Mouse (Mus musculus) lung, embryonic 15.5 days (tissue): ENCODE data around the gene Acsm4. TPM values are rescaled to one million over a fixed set of nuclear protein-coding genes. Genes with fewer than 3 reads are reported as not detected.
"Not testable (repeated sequence)": the region's sequence is repeated elsewhere in the genome, so short reads cannot be mapped to it uniquely, and the experiment has no call there.

Source experiments
- ATAC-seq: fragments of 200-750 bp; cut with Nextera tagmentation; 2 replicates; pipeline ENCODE4 v1.8.0; 2017; ENCODE audit warnings: moderate number of reproducible peaks, borderline replicate concordance; ENCODE audit not compliant: low FRiP score, low TSS enrichment; ENCODE audit errors: extremely low read depth
- H3K27ac ChIP-seq: fragments of 300-500 bp; sonication (generic); 2 replicates; pipeline ENCODE4 v1.5.1; 2015; ENCODE audit warnings: moderate library complexity, mild to moderate bottlenecking, inconsistent platforms
- H3K27me3 ChIP-seq: fragments of 300-500 bp; sonication (generic); 2 replicates; pipeline ENCODE4 v1.6.1; 2015; ENCODE audit warnings: inconsistent platforms
- H3K36me3 ChIP-seq: fragments of 300-500 bp; sonication (generic); 2 replicates; pipeline ENCODE4 v1.6.1; 2015; ENCODE audit warnings: inconsistent platforms
- H3K4me1 ChIP-seq: fragments of 300-500 bp; sonication (generic); 2 replicates; pipeline ENCODE4 v1.6.1; 2015; ENCODE audit warnings: inconsistent platforms
- H3K4me2 ChIP-seq: fragments of 300-500 bp; sonication (generic); 2 replicates; pipeline ENCODE4 v1.6.1; 2015; ENCODE audit warnings: inconsistent platforms, mild to moderate bottlenecking, moderate library complexity
- H3K4me3 ChIP-seq: fragments of 300-500 bp; sonication (generic); 2 replicates; pipeline ENCODE4 v1.5.1; 2015; ENCODE audit warnings: mild to moderate bottlenecking, inconsistent platforms
- H3K9ac ChIP-seq: fragments of 300-500 bp; sonication (generic); 2 replicates; pipeline ENCODE4 v1.6.1; 2015; ENCODE audit warnings: inconsistent platforms
- H3K9me3 ChIP-seq: fragments of 300-500 bp; sonication (generic); 2 replicates; pipeline ENCODE4 v1.6.1; 2016; ENCODE audit warnings: inconsistent platforms
- WGBS: fragments of 180-500 bp; shearing (Covaris S2); methylation state at CpG from one replicate; pipeline ENCODE4 v1.1.7; 2015; 5-methylcytosine and 5-hydroxymethylcytosine counted together
- polyA plus RNA-seq: library from polyadenylated mRNA; unstranded; fragments of >200 nt; fragmentation: Nextera tagmentation; extraction: Ambion mirVana; gene quantifications from 2 replicates; pipeline ENCODE4 v1.2.1, GENCODE M21; 2015

Acsm4 gene
- polyA plus RNA-seq, 1 experiment from 2014 or later, result 0.09 TPM

DNA sequence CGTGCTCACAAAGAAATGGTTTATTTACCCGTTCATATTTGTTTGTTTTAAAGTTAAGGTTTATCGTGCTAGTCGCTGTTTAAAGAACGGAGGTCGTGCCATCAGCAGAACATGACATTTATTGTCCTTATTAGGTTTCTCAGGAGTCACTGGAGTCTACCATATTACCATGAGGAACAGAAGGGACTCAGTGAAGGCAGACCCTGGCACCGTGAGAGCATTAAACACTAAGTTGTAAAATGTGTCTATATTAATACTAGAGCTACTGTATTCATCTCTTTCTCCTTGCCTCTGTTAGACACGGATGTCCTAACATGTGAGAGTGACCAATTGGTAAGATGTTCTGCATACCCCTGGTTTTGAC, 31.1 kb downstream of the Acsm4 start:
- H3K9me3 ChIP-seq, result no peaks in the 10 kb centered on the region
- peak overlapping the region; percentile 33; the same call in 1 of the 2 replicates for H3K9ac ChIP-seq
- no peaks in the 10 kb centered on the region for H3K27me3 ChIP-seq
- no peak overlapping the region for H3K27ac ChIP-seq
- peak; percentile 21; the same call in 1 of the 2 replicates for ATAC-seq
- peaks cover 5% of the 10 kb centered on the region for H3K4me1 ChIP-seq
- H3K36me3 ChIP-seq, result peaks cover 27% of the 10 kb centered on the region
- peak overlapping the region; percentile 98 for H3K4me3 ChIP-seq
- H3K4me2 ChIP-seq, result peak overlapping the region; percentile 77
- 11% methylated on average over 8 of the region's 8 CpGs for WGBS

DNA sequence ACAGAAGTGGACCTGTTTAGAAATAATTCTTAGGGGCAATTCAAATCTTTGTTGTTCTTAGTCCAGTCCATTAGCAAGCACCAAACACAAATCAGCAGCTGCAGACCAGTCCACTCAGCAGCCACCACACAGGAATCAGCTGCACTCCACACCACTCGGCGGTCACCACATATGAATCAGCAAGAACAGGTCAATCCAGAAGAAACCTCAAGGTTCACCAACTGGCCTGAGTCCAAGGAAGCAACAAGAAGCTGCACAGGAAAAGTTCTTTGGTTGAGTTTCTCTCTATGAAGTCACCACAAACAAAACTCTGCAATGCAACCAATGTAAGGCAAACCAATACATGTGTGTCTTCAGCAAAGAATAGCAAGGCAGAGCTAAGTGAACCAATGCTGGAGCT, 37.8 kb downstream of the Acsm4 start:
- H3K27me3 ChIP-seq, result no peaks in the 10 kb centered on the region
- no peaks in the 10 kb centered on the region for H3K9me3 ChIP-seq
- H3K9ac ChIP-seq, result no peak overlapping the region
- H3K4me2 ChIP-seq, result no peak overlapping the region
- ATAC-seq, result no peak
- no peaks in the 10 kb centered on the region for H3K4me1 ChIP-seq
- H3K36me3 ChIP-seq, result no peaks in the 10 kb centered on the region
- H3K4me3 ChIP-seq, result no peak overlapping the region
- H3K27ac ChIP-seq, result no peak overlapping the region
- 81% methylated on average over 2 of the region's 2 CpGs for WGBS

DNA sequence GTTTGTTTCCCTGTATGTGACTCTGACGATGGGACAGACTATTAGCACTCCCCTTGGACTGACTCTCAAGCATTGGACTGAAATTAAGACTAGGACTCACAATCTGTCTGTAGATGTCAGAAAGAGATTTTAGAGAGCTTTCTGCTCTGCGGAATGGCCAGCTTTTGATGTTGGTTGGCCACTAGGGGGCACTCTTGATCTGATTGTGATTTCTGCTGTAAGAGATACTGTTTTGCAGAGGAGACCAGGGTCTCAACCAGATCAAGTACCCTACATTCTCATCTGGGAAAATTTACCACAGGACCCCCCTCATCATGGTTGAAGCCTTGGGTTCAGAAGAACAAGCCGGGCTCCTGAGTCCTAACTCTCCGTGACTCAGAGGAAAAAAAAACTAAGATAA, 41.4 kb downstream of the Acsm4 start:
- 85% methylated on average over 4 of the region's 4 CpGs for WGBS
- not testable (repeated sequence) for H3K9ac ChIP-seq, H3K4me1 ChIP-seq, H3K4me2 ChIP-seq, H3K36me3 ChIP-seq, H3K9me3 ChIP-seq, H3K27me3 ChIP-seq, ATAC-seq, H3K27ac ChIP-seq, H3K4me3 ChIP-seq

DNA sequence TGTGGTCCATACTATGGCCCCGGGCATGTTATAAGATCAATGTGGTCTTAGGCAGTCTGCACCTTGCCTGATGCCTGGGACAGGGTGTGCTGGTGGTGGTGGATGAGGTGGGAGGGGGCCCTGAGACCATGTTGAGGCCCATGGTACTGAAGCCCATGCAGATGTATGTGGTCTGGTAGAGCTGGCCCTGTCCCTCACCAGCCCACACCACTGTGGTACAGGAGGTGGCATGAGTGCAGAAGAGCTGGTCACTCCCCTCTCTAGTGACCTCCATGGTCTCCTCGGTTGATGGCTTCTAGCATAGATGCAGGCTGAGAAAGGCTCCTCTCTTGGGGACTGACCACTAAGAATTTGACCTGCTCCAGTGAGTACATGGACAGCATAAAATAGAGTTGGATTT, 49.1 kb downstream of the Acsm4 start:
- no peaks in the 10 kb centered on the region for H3K36me3 ChIP-seq
- H3K9me3 ChIP-seq, result no peaks in the 10 kb centered on the region
- no peak overlapping the region for H3K4me2 ChIP-seq
- H3K27ac ChIP-seq, result no peak overlapping the region
- ATAC-seq, result no peak
- H3K27me3 ChIP-seq, result no peaks in the 10 kb centered on the region; the same call in 1 of the 2 replicates
- H3K4me3 ChIP-seq, result no peak overlapping the region
- WGBS, result 87% methylated on average over 2 of the region's 2 CpGs
- H3K4me1 ChIP-seq, result no peaks in the 10 kb centered on the region
- no peak overlapping the region for H3K9ac ChIP-seq

DNA sequence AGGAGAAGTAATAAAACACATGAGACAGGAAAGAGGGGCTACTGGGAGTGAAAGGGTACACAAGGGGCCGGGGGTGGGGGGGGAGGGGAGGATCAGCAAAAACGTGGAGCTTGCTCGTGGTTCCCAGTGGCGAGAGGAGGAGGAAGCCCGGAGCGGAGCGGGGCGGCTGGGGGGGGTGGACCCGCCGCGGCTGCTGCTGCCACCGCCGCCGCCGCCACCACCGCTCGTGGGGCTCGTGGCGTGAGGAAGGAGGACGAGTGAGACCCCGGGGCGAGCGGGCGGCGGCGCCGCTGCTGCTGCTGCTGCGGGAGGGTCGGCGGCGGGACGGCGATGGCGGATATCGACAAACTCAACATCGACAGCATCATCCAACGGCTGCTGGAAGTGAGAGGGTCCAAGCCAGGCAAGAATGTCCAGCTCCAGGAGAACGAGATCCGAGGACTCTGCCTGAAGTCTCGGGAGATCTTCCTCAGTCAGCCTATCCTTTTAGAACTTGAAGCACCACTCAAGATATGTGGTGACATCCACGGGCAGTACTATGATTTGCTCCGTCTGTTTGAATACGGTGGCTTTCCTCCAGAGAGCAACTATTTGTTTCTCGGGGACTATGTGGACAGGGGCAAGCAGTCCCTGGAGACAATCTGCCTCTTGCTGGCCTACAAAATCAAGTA, 50.1 kb downstream of the Acsm4 start:
- not testable (repeated sequence) for H3K9ac ChIP-seq, H3K36me3 ChIP-seq, H3K27ac ChIP-seq, H3K27me3 ChIP-seq, H3K4me1 ChIP-seq, H3K9me3 ChIP-seq
- peak overlapping the region; percentile 36 for H3K4me3 ChIP-seq
- H3K4me2 ChIP-seq, result peak overlapping the region; percentile 54
- 4% methylated on average over 16 of the region's 44 CpGs for WGBS
- peak; percentile 59 for ATAC-seq

DNA sequence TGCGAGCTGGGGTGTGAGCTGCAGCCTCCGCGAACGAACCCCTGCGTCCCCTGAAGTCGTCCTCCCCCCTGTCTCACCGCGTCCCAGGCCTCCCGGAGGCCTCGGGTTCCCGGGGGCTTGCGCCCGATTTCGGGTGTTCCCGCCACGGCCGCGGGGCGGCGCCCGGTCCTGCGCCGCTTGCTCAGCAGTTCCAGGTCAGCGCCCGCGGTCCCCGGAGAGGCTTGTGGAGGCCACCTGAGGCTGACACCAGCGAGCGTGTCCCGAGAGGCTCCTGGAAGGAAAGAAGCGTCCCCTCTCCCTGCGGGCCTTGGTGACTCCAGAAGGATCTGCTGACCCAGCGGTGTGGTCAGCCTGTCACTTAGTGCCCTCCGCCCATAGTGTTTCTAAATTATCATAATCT, 54.5 kb downstream of the Acsm4 start:
- Histone ChIP-seq H3K9me3 (no peaks in the 10 kb centered on the region), H3K9ac (no peak overlapping the region), H3K36me3 (no peaks in the 10 kb centered on the region), H3K27ac (no peak overlapping the region), H3K27me3 (no peaks in the 10 kb centered on the region), H3K4me1 (peaks cover 5% of the 10 kb centered on the region; the same call in 1 of the 2 replicates), H3K4me3 (peak overlapping the region; percentile 17; the same call in 1 of the 2 replicates), H3K4me2 (peak overlapping the region; percentile 43)
- 6% methylated on average over 34 of the region's 34 CpGs for WGBS
- no peak for ATAC-seq

DNA sequence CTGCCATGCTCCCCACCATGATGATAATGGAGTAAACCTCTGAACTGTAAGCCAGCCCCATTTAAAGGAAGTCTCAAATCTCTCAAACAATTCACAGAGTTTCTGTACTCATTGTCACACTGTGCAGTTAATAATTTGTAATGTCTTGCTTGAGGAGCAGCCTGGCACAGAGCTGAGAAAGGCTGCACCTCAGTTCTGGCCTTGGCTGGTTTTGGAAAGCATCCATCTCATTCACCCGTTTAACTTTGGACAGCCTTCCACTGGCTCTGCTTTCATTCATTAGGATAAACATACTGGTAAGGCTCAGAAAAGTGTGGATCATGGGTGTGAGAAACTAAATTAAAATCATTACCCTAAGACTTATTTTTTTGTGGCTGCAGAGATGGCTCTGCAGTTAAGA, 56.0 kb downstream of the Acsm4 start:
- 49% methylated on average over 1 of the region's 1 CpGs for WGBS

DNA sequence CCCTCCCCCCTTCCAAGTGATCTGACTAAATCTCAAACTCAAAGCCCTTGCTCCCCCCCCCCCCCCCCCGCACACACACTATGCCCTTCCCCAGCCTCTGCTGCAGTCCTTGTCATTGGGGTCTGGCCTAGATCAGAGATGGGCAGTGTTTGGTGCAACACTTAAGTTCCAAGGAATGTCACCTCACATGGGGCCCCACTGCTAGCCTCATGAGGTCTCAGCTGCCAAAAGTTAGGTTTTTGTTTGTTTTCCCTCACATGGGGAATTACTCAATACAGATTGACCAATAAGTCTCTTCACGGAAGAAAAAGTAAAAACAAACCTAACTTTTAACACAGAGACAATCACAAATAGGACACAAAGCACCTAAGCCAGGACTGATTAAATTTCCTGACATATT, 58.9 kb downstream of the Acsm4 start:
- H3K27me3 ChIP-seq, result no peaks in the 10 kb centered on the region
- H3K9me3 ChIP-seq, result no peaks in the 10 kb centered on the region
- H3K4me2 ChIP-seq, result no peak overlapping the region
- ATAC-seq, result no peak
- peaks cover 5% of the 10 kb centered on the region; the same call in 1 of the 2 replicates for H3K4me1 ChIP-seq
- WGBS, result 54% methylated on average over 1 of the region's 2 CpGs
- no peaks in the 10 kb centered on the region for H3K36me3 ChIP-seq
- no peak overlapping the region for H3K9ac ChIP-seq
- H3K27ac ChIP-seq, result no peak overlapping the region
- H3K4me3 ChIP-seq, result no peak overlapping the region

More for the DNA sequence above, 56.0 kb downstream of the Acsm4 start:
- Histone ChIP-seq H3K27ac (no peak overlapping the region), H3K4me2 (no peak overlapping the region), H3K4me1 (peaks cover 5% of the 10 kb centered on the region; the same call in 1 of the 2 replicates), H3K9me3 (no peaks in the 10 kb centered on the region), H3K4me3 (no peak overlapping the region), H3K27me3 (no peaks in the 10 kb centered on the region), H3K9ac (no peak overlapping the region), H3K36me3 (no peaks in the 10 kb centered on the region)
- no peak for ATAC-seq

DNA sequence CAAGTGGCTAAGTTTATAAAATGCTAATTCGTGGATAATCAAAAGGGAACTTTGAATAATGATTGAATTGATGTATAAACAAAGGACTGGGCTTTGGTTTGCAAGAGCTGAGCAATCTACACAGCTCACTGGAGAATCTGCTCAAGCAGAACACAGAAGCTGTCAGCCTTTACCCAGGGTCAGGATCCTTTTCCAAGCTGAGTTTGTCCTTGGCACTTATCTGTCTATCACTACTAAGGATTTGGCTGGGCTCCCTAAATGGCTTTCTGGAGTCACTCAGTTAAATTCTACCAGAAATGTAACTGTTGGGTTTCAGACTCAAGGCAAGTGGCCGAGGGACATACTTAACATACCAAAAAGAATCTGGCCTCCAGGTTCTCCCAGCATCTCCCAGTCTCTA, 60.1 kb downstream of the Acsm4 start:
- no peak for ATAC-seq
- Histone ChIP-seq H3K4me1 (no peaks in the 10 kb centered on the region), H3K9ac (no peak overlapping the region), H3K27ac (no peak overlapping the region), H3K27me3 (no peaks in the 10 kb centered on the region), H3K4me2 (no peak overlapping the region), H3K9me3 (no peaks in the 10 kb centered on the region), H3K4me3 (no peak overlapping the region), H3K36me3 (no peaks in the 10 kb centered on the region)
- 43% methylated on average over 2 of the region's 2 CpGs for WGBS

DNA sequence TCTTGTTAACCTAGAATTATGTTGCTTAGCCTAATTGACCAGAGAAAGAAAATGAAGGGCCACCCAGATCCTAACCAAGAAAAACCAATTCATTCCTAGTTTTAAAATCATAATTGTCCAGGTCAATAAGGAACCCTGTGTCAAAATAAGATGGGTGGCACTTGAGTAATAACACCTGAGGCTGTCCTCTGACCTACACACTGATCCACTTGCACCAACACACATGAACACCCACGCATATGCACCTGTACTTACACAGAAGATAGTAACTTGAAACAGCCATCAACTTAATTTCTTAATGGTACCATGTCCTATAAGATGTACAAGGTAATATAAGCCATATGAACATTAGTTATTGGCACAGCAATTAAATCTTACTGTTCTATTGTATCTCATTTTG, 63.9 kb downstream of the Acsm4 start:
- Histone ChIP-seq H3K27me3 (no peaks in the 10 kb centered on the region), H3K9me3 (no peaks in the 10 kb centered on the region), H3K4me1 (no peaks in the 10 kb centered on the region), H3K4me2 (no peak overlapping the region), H3K27ac (no peak overlapping the region), H3K9ac (no peak overlapping the region), H3K36me3 (no peaks in the 10 kb centered on the region), H3K4me3 (no peak overlapping the region)
- no peak for ATAC-seq
- 88% methylated on average over 1 of the region's 1 CpGs for WGBS

DNA sequence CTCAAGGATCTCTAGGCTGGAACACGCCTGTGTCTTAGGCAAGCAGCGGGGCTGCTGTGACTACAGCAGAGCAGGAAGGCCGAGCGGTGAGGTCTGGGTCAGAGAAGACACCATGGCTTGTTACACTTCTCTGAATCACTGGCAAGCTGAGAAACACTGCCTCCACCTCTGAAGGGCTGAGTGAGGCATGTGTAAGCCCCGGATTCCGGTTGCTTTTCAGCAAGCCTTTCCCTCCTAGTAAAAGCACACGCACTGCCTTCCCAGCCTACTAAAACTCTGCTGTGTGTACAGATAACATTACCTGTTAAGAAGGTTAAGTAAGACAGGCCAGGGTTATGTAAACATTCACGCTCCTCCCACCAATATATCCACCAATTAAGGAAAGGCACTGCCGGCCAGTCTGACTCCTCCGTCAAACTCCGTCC, 70.7 kb downstream of the Acsm4 start, which contains the start of gene Acsm3:
Gene Acsm3 (plus strand): TSS at position 397 of the 425 bp plus-strand sequence.
- Histone ChIP-seq H3K36me3 (no peaks in the 10 kb centered on the region), H3K4me2 (no peak within 1 kb of the TSS), H3K9ac (no peak within 1 kb of the TSS), H3K9me3 (no peaks in the 10 kb centered on the region), H3K27ac (no peak within 1 kb of the TSS), H3K4me1 (no peaks in the 10 kb centered on the region), H3K27me3 (no peaks in the 10 kb centered on the region), H3K4me3 (no peak within 1 kb of the TSS)
- ATAC-seq, result no peak; the same call in 1 of the 2 replicates
- WGBS, result 30% methylated on average over 11 of the region's 11 CpGs

DNA sequence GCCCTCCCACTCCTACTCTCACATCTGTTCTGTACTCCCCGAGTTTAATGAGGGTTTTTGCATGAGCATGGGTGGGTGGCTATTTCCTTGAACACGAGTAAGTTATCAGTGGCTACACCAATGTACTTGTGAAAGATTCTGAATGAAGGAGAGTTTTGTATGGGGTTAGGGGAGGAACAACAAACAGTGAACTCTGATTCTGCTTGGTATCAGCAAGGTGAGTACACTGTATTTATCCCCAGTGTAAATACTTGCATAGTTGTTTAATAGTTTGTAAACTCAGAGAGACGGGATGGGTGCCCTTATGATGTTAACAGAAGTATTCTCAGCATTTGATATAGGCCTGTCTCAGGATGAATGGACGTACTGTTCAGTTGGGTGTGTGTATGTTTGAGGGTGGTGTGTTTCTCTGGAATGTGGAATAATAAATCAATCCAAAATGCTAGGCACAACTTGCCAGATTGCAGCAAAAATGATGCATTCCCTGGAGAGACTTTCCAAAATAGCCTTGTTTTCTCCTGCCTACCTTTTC, 72.4 kb downstream of the Acsm4 start:
- no peaks in the 10 kb centered on the region for H3K36me3 ChIP-seq
- no peaks in the 10 kb centered on the region for H3K9me3 ChIP-seq
- ATAC-seq, result no peak
- no peaks in the 10 kb centered on the region for H3K27me3 ChIP-seq
- no peaks in the 10 kb centered on the region for H3K4me1 ChIP-seq
- H3K27ac ChIP-seq, result no peak overlapping the region
- H3K9ac ChIP-seq, result no peak overlapping the region
- 30% methylated on average over 4 of the region's 4 CpGs for WGBS
- no peak overlapping the region for H3K4me2 ChIP-seq
- H3K4me3 ChIP-seq, result no peak overlapping the region
